Mouse (Mus musculus) hindbrain, embryonic 16.5 days (tissue): ENCODE measurements around the gene Fnbp4. TPM values are rescaled to one million over a fixed set of nuclear protein-coding genes. Genes with fewer than 3 reads are reported as not detected.

ENCODE experiments used
- polyA plus RNA-seq: library from polyadenylated mRNA; unstranded; fragments of >200 nt; fragmentation: Nextera tagmentation; extraction: Ambion mirVana; gene quantifications from 2 replicates; pipeline ENCODE4 v1.2.1, GENCODE M21; 2015

Fnbp4 gene
- polyA plus RNA-seq, 1 experiment from 2014 or later = 75.0 TPM

Other genes starting within 250 kb of the Fnbp4 start
- gene Ptprj, start 164.7 kb upstream of the Fnbp4 start, polyA plus RNA-seq = 6.0 and 6.8 TPM in 2 replicates
- gene Nup160, start 68.2 kb upstream of the Fnbp4 start, polyA plus RNA-seq = 19.8 and 23.0 TPM in 2 replicates
- gene Agbl2, start 37.4 kb downstream of the Fnbp4 start, polyA plus RNA-seq = 0.69 and 1.1 TPM in 2 replicates
- gene Mtch2, start 101.8 kb downstream of the Fnbp4 start, polyA plus RNA-seq = 256 and 257 TPM in 2 replicates
- 19.8 and 26.6 TPM in 2 replicates for gene C1qtnf4, start 140.5 kb downstream of the Fnbp4 start, polyA plus RNA-seq
- 56.7 and 61.4 TPM in 2 replicates for gene Kbtbd4, start 159.4 kb downstream of the Fnbp4 start, polyA plus RNA-seq
- gene Ndufs3, start 159.5 kb downstream of the Fnbp4 start, polyA plus RNA-seq = 221 and 244 TPM in 2 replicates
- gene Celf1, start 195.0 kb downstream of the Fnbp4 start, polyA plus RNA-seq = 81.9 and 95.3 TPM in 2 replicates